Mouse (Mus musculus) spleen, postnatal 36 days (tissue): ENCODE data around the gene Ankrd13d.
"Not testable (repeated sequence)": the region's sequence is repeated elsewhere in the genome, so short reads cannot be mapped to it uniquely, and the experiment has no call there.

ENCODE experiments used
- DNase-seq, 2 experiments: peaks; one replicate each; pipeline ENCODE4 v3.0.0; 2022; ENCODE audit warnings: low spot score in 2 of 2, mixed read lengths in 1 of 2

Gene Ankrd13d

GRCm38 (mm10) chr19:4264171-4264780 lies 18.7 kb downstream of the Ankrd13d start:
- DNase-seq, result no peak

- DNase-seq, result no peak
These were observed 19.2 kb downstream of the Ankrd13d start for GRCm38 (mm10) chr19:4263702-4264101.

- DNase-seq, result no peak
These were observed 20.2 kb downstream of the Ankrd13d start for GRCm38 (mm10) chr19:4262756-4263155.

- peak in 1 of 2 experiments; percentile 39 for DNase-seq
These were observed 21.8 kb downstream of the Ankrd13d start for GRCm38 (mm10) chr19:4261038-4261698.

- DNase-seq, result no peak
These were observed 25.1 kb downstream of the Ankrd13d start for GRCm38 (mm10) chr19:4257897-4258252.

GRCm38 (mm10) chr19:4257216-4257896 lies 25.6 kb downstream of the Ankrd13d start:
- peak; percentile 88 to 94 for DNase-seq

GRCm38 (mm10) chr19:4255583-4256162 lies 27.3 kb downstream of the Ankrd13d start:
- no peak for DNase-seq

- DNase-seq, result no peak
These were observed 28.7 kb downstream of the Ankrd13d start for GRCm38 (mm10) chr19:4254230-4254629.

- not testable (repeated sequence) for DNase-seq
These were observed 34.3 kb downstream of the Ankrd13d start for GRCm38 (mm10) chr19:4248683-4249082.

GRCm38 (mm10) chr19:4247010-4247409 lies 35.9 kb downstream of the Ankrd13d start:
- DNase-seq, result no peak

GRCm38 (mm10) chr19:4244775-4245174 lies 38.2 kb downstream of the Ankrd13d start:
- DNase-seq, result no peak

- DNase-seq, result no peak
These were observed 40.5 kb downstream of the Ankrd13d start for GRCm38 (mm10) chr19:4242416-4242815.

- no peak for DNase-seq
These were observed 42.7 kb downstream of the Ankrd13d start for GRCm38 (mm10) chr19:4240247-4240668.

- no peak for DNase-seq
These were observed 48.4 kb downstream of the Ankrd13d start for GRCm38 (mm10) chr19:4234548-4234947.

GRCm38 (mm10) chr19:4232651-4233050 lies 50.3 kb downstream of the Ankrd13d start:
- DNase-seq, result no peak

GRCm38 (mm10) chr19:4232186-4232572 lies 50.8 kb downstream of the Ankrd13d start:
- peak; percentile 72 to 77 for DNase-seq

- DNase-seq, result peak; percentile 99
These were observed 51.4 kb downstream of the Ankrd13d start, which contains the start of gene Pold4 for GRCm38 (mm10) chr19:4231253-4232185. Gene Pold4, plus strand, starts transcription at chr19:4231899.

GRCm38 (mm10) chr19:4230415-4230814 lies 52.5 kb downstream of the Ankrd13d start:
- peak in 1 of 2 experiments; percentile 36 for DNase-seq

GRCm38 (mm10) chr19:4229451-4230076 lies 53.4 kb downstream of the Ankrd13d start:
- no peak for DNase-seq

GRCm38 (mm10) chr19:4228891-4229290 lies 54.0 kb downstream of the Ankrd13d start:
- no peak for DNase-seq
